Mouse (Mus musculus): ENCODE data around the gene Pitpna. TPM values are rescaled to one million over a fixed set of nuclear protein-coding genes. Genes with fewer than 3 reads are reported as not detected.
A peak's percentile ranks its signal among the peaks of the same experiment; 100 is the strongest.
"Not testable (repeated sequence)": the region's sequence is repeated elsewhere in the genome, so short reads cannot be mapped to it uniquely, and the experiment has no call there.

Gene Pitpna
- 100 to 1,000 TPM; 169 to 177 TPM for total RNA-seq (2021)
- long read RNA-seq, experiment 1, partial matches to known transcripts = 26 of 283 reads
- long read RNA-seq, experiment 1, other reads (novel, unspliced or antisense) = 257 of 283 reads
- long read RNA-seq, experiment 2, partial matches to known transcripts = 0 of 66 reads
- long read RNA-seq, experiment 2, other reads (novel, unspliced or antisense) = 66 of 66 reads

DNA sequence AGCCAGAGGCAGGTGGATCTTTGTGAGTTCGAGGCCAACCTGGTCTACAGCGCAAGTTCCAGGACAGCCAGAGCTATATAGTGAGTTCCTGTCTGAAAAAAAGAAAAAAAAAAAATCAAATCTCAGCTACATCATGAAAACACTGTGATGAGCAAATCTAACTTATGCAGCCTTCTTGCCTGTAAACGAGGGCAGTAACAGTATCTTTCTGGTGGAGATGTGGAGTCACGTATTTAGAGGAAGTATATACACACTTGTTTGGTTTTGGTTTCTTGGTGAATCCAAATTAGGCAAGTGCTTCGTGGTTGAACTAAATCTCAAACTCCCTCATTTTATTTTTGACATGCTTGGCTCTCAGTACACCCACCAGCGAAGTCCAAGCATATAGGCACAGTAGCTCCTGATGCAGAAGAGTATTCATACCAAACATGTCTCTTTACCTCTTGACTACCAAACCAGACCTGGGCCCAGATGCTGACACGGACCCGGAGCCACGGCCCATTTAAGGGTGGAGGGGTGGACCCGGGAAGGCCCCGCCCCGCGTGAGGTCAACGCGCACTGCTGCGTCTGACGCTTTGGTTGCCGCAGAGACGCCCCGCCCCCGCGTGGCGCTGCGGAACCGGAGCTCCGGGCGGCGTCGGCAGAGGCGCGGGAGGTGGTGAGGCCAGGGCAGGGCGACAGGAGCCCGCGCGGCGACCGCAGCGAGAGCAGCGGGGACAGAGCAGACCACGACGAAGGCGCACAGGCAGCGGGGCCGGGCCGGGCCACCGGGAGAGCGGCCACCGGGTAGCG, at the start of gene Pitpna:
Gene Pitpna, plus strand, starts transcription at position 605 of the 792 bp plus-strand sequence.
- peak; percentile 97 to 99 for DNase-seq

DNA sequence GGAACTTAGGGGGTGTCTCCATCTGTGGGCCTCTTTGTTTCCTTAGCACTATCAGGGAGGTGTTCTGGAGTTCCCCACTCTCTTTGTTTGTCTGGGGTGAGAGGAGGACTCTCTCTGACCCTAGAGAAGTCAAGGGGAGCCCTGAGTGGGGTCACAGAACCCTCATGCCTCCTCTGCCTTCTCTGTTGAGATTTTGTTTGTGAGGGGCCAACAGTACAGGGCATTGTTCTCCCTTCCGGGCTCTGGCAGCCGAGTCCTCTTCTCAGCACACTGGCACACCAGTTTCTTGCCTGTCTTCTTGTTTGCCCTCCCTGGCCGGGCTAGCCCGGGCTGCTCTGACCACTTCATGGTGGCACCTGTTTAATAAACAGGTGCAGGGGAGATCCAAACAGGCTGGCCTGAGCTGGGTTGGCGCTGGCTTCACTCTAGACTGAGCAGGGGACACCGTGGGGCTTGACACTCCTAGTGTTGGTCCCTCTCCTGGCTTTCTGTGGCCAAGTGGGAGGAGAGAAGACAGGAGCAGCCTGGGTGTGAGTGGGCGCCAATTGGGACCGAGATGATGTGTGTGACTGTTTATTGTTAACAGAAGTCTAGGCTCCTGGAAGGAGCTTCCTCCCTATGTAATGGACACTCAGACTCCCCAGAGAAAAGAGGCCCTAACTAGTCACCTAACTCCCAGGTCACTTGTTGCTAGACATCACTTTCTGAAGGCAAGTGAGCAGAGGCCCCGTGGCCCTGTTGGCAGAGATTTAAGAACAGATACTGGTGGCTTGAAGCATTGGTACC, 49.5 kb upstream of the Pitpna start:
- no peak for DNase-seq

DNA sequence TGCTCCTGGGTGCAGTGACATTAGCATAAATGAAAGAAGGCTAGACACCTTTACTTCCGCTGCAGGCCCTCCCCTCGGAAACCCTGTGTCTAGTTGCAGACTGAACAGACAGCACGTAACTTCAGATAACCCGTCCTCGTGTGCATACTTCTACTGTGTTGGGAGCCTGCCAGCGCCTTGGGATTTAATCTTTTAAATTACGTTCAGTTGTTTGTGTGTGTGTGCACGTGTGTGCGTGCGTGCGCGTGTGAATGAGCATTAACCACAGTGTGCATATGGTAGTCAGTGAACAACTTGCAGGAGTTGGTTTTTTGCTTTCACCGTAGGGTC, 49.0 kb upstream of the Pitpna start:
- DNase-seq = no peak

DNA sequence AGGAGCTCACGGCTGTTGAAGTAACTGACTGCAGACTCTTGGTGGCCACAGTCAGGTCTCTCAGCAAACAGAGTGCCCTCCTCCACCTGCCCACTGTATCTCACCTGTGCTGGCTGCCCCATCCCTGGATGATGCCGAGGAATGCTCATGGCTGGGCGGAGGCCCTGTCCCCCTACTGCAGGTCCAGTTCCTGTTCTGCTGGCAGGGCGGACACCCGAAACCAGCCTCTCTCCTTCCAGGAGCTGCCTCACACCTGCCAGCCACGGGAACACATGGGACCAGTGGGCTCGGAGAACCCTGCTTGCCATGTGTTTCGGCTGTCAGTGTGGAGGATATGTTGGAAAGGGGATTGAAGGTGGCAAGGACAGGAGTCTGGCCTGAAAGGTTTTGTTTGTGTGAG, 47.7 kb upstream of the Pitpna start:
- DNase-seq = no peak

DNA sequence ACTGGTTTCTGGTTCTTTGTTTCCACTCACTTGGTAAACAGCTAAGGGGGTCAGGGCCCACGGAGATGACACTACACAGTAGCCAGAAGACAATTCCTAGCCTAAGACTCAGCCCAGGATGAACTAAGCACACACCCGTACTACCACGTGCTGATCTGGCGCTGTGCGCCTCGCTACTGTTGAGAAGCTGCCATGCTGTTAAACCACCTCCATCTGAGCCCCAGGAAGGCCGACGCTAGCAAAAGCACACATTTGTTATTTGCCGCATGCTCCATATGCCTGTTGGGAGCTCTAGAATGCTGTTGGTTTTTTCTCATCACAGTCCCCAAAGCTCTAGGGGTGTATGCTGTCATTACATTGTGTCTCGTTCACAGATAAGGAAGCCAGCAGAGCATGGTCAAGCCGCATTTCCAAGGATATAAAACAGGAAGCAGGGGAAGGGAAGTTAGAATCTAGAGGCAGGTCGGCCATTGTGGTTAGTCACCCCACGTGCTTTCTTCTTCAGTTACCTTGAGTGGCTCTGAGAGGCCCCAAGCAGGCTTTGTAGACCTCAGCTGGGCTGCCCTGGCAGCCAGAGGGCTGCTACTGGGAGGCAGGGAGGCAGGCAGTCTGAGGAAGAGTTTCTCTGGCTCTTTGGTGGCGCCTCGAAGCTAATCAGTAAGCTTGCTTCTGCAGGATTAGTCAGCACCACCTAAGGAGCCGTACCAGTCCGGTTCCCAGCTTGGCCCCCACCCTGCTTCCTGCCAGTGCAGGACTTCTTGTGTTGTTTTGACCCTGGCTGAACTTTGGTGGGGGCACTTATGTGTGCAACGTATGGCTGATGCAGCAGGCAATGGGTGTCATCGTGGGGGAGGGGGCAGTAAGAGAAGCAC, 47.0 kb upstream of the Pitpna start:
- DNase-seq = no peak

DNA sequence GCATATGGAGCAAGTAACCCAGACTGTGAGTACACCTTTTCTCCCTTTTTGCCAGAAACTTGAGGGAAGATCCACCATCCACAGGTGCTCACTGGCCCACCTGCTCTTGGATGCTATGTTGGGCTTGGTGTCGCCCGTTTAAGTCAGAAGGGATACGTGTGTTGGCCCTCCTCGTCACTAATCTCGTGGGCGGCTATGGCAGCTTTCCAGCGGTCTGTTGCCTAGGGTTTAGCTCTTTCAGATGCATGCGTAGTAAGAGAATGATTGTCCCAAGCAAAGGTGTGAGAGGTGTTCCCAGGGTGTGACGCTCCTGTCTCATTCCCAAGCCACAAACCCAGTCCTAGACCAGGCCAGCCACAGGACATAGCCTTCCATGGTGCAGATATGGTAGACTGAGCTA, 43.2 kb upstream of the Pitpna start:
- DNase-seq = no peak

DNA sequence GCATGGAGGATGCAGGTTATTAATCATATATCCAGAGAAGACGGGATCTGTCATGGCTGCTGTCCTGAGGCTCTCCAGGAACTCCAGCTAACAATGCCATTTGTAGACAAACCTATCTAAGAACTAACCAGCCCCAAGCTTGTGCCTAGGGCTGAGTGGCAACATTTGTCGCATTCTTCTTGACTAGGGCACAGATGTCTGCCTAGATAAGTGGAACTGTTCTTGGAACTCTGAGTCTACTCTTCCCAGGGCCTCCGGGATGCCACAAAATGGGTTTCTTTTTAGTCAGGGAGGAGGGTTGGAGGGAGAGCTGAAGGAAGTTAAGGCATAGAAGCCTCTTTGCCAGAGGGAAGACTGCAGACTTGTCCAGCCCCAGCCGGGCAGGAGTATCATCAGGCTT, 41.8 kb upstream of the Pitpna start:
- no peak for DNase-seq

DNA sequence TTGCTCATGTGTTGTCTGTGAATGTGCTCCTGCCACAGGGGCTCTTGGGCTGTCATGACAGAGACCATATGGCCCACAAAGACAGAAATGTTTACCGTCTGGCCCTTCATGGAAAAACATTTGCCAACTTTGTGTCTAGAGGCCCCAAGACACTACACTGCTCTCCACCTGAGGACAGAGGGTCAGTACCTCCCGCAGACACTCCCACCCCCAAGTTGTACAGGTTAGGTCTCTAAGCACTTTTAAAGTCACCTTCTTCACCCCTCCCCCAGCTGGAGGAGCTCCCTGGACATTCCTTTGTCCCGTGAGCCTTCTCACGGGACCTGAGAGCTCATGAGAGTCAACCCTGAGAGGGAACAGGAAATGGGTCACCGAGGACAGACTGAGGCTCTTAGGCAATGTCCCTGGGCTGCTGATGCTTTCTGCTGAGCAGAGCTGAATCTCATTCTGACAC, 38.2 kb upstream of the Pitpna start:
- DNase-seq = no peak

DNA sequence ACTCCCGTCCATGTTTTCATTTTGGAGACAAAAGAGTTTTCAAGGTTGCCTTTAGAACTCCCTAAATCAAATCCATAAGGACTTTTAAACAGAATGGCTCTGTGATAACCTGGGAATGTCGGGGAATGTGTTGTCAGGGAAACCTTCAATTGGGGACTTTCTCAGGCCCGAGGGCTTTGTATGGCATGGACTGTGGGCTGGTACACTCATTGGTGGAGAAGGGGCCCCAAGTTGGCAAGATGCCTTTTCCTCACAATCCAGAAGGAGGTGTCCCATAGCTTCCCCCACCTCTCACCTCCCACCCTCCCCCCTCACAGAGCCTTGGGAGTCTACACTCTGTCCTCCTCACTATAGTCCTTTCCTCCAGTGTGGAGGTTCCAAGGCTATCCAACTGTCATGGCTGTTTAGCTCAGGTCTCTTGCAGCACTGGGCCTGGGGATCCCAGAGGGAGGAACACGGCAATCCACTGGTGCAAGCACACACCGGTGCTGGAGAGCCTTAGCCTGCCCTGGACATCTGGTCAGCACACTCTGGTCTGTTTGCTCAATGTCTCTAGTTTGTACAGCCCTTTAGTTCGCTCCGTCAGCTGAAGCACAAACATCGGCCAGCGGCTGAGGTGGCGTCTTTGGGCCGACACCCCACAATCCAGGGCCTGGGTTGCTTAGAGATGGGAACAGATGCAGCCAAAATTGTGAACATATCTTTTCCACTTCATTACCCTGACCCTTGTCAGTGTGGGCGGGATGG, 37.5 kb upstream of the Pitpna start:
- DNase-seq = no peak

DNA sequence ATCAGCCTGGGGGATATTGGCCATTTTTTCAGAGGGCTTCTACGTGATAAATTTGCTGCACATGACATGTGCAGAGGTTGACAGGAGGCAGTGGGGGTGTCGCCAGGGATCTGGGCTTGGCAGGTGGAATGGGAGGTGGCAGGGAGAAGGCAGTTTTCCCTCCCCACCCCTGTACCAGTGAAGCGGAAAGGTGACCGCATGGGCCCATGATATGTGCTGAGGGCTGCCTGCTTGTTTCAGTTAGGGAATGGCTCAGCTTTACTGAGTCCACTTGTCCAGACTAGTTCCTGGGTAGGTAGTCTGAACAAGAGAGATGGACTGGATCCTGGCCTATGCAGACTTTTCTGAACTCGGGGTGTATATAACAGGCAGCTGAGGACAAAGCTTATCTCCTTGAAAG, 36.6 kb upstream of the Pitpna start:
- no peak for DNase-seq

DNA sequence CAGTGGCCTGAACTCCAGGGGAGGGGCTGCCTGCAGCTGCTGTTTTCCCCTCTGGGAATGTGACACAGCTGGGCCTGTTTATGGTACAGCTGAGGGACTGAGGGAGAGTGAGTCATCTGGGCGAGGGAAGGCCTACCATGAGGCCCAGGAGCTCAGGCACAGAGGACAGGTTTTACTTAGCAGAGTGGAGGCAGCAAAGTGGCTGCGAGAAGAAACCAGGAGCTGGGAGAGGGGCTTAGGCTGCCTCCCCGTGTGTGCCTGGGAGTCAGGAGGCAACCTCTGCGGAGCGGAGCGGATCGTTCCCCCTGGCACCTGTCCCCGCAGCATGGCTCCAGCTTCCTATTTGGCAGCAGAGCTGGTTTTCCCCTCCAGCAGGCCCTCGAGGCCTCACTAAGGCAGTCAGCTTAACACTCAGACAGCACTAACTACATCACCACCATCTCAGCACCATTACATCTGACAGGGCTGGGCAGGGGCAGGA, 35.9 kb upstream of the Pitpna start:
- no peak for DNase-seq

DNA sequence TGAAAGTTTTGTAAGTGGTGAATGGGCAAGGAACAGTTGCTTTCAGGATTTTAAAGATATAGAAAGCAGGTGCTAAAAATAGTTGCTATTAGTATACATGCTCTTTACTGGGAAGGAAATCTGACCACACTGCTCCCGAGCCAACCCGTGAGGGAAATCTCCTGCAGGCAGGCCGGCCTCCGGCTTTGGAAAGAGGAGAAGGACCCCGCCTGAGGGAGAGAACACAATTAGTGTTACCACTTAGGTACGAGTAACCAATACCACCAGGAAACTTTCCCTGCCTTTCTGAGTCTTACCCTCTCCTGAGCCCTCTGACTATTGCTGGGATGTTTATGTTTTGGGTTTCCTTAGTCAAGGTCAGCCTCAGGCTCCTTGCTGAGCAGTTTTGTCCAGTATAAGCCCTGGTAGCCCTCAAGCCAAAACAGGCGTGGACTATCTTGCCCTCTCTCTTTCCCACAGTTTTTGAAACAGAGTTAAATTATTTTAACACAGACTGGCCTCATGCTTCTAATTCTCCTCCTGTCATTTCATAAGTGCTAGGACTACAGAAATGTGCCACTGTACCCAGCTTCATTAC, 34.9 kb upstream of the Pitpna start:
- DNase-seq = no peak

DNA sequence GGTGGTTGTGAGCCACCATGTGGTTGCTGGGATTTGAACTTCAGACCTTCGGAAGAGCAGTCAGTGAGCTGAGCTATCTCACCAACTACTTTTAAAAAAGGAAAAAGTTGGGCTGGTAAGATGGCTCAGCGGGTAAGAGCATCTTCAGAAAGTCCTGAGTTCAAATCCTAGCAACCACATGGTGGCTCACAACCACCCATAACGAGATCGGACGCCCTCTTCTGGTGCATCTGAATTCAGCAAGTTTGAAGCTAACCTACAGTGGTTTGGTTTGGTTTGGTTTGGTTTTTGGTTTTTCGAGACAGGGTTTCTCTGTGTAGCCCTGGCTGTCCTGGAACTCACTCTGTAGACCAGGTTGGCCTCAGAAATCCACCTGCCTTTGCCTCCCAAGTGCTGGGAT, 31.9 kb upstream of the Pitpna start:
- DNase-seq = not testable (repeated sequence)

DNA sequence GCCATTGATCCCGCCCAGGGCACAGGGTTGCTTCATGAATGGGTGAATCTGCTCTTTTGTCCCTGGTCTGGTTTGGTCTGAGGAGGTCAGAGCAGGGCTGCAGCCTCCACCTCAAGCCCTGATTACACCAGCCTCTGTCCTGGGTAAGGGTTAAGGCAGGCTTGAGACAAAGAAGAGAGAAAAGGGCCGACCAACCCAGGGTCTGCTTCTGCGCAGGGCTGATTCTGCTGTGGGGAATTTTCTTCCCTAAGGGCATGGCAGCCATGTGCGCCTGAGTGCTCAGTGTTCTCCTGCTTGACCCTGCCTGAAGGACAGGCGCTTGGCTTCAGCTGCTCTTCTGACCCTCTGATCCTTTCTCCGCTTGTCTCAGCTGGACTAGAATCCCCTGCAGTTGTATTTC, 30.8 kb upstream of the Pitpna start:
- DNase-seq = no peak

DNA sequence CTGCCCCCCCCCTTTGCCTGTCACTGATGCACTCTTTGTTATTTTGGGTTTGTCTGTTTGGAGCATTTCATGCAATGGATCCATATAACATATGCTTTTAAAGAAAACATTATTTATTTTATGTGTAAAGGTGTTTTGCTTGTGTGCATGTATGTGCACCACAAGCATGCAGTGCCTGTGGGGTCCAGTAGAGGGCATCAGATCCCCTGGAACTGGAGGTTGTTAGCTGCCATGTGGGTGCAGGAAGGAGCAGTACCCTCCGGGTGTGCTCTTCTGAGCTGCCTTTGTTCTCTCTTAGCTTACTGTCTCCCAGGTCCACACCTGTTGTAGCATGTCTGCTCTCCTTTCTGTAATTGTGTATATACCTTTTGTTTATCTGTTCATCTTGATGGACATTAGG, 29.8 kb upstream of the Pitpna start:
- no peak for DNase-seq

DNA sequence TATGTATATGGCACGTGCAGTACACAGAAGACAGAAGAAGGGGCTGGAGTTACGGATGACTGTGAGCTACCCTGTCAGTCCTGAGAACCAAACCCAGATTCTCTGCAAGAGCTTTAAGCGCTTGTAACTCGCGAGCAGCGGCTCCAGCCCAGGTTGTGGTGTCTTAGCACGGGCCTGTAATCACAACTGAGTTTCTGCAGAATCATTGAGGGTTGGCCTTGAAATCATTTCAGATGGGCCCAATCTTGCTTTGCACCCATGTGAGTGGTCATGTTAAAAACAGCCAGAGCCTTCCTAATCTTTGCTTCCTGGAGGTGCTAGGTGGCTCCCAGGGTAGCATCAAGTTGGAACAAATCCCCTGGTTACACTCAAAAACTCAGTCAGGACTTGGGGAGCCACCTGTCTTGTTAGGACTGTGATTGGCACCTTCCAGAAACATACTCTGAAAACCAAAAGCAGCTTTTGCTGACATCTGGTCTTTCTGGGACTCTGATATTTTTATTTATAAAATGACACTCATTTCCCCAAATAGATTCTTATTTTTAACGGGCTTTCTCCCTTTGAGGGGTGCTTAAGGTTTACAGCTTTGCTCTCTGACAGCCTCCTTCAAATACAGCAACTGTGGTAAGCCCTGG, 27.9 kb upstream of the Pitpna start:
- no peak for DNase-seq

DNA sequence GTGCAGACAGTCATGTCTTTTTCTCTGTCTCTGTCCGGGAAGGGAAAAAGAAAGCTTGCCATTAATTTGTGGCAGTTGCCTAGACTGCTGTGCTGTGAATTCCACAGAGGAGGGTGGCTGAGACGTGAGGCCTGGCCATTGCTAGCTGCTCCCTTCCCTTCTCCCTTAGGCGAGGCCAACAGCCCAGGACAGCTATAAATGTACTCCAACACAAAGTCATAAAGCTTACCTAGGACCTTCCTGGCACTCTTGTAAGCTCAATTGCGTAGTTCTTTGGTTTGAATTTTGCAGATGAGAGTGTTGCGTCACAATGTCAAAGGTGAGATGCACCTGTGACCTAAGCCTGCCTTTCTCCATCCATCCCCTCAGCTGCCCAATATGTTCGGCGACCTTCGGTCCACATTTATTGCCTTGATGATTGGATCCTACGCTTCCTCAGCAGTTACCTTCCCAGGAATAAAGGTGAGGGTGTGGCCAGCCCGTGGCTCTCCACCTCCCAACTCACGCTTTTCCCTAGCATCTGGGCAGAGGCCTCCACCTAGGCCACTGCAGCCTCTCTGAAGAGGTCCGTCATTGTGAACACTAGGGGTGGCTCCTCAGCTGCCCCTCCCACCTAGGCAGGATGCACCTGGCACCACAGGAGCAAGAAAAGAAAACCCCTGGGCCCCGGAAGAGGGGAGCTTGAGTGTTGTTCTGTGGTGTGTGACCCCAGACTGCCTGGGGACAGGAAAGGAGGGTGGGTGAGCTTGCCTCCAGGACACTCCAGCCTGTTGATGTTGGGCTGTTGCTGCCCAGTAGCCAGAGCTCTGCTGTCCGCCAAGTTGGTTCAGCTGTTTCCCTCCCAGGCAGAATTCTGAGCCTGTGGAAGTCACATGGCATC, 27.1 kb upstream of the Pitpna start:
- DNase-seq = no peak

DNA sequence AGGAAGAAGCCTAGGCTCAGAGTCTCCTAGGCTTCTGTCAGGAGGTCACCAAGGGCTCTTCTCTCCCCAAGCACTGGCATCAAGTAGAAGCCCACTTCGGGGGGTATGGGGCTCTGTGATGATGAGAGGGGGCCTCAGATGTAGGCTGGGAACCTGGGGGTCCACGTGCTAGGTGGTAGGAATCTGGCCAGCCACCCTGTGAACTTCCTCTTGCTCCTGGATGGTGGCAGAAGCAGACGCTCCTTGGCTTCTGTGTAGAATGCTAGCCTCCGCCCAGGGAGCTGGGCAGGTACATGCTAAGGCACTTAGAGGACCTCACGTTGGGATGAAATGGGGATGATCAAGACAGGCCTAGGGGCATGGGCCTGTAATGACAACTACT, 26.5 kb upstream of the Pitpna start:
- no peak for DNase-seq

DNA sequence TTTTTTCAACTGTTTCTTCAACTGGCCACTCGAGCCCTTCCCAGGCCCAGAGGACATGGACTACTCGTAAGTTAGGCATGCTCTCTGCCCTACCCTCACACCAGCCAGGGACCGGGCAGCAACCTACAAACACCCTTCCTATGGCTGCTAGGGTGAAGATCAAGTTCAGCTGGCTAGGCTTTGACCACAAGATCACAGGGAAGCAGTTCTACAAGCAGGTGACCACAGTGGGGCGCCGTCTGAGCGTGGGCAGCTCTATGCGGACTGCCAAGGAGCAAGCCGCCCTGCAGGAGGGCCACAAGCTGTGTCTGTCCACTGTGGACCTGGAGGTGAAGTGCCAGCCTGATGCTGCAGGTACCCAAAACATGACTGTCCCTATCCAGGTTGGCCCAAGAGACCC, 25.1 kb upstream of the Pitpna start:
- no peak for DNase-seq

Measured in adrenal gland, postnatal 36 days (tissue).